Mouse (Mus musculus): Measurements from ENCODE around the gene Pgam5.

The Pgam5 gene

DNA sequence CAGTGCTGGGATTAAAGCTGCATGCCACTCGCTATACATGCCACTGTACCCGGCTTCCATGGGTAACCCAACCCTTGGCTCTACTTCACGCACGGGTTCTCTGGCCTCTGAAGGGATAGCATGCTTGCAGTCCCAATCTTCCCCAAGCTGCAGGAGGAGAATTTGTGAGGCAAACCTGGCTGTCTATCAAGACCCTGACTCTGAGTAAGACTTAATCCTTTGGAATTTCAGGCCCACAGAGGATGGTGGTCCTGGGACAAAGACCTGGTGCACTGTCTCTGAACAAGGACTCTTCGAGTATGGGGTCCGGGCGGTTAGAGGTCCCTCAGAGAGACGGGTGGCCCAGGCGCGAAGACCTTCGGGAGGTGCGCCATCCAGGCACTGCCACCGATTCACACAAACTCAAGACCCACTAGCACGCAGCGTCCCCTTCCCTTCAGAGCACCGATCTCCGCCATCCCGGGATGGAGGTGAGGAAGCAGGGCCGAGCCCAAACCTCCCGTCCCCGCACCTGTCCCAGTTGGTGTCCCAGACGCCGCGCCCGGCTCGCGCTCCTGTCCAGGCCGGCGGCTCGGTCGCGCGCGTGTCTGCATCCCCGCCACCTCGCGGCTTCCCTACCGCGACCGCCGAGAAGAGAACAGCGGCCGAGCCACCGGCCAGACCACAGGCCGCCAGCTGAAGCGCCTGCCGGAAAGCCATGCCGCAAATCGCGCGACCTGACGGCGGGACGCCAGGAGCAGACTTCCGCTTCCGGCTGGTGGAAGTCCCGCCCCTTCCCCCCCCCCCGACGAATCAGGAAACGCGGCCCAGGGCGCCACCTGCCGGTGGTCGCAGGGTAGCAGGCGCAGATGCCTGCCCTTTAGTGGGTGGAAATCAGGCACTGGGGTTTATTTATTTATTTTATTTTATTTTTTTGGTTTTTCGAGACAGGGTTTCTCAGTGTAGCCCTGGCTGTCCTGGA lies at the start of gene Pgam5:
Gene Pgam5, minus strand, starts transcription at position 773 of the 961 bp plus-strand sequence.
- DNase-seq (ENCODE audit: low read depth, low spot score) = peak; percentile 66

GRCm38 (mm10) chr5:110313127-110313526 lies 43.4 kb upstream of the Pgam5 start:
- no peak for DNase-seq (ENCODE audit: low read depth, low spot score)

GRCm38 (mm10) chr5:110308861-110309260 lies 39.1 kb upstream of the Pgam5 start:
- no peak for DNase-seq (ENCODE audit: low read depth, low spot score)

DNA sequence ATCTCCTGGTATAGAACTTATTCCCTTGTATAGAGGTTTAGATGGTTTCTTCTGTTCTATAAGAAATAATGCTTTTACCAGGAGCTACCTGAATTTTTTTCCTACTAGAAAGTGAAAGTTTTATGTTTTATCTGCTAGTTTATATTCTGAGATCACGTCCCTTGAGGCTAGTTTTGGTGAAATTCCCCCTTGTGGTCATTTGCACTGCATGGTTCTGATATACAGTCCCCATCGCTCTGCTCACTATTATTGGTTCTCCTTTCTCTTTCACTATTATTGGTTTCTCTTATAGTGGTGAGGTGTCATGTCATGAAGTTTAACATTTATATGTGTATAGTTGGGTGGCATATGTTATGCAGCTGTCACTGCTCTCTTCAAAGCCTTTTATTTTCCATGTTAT lies 30.9 kb upstream of the Pgam5 start:
- no peak for DNase-seq (ENCODE audit: low read depth, low spot score)

- no peak for DNase-seq (ENCODE audit: low read depth, low spot score)
These were observed 26.9 kb upstream of the Pgam5 start for GRCm38 (mm10) chr5:110296637-110297036.

DNA sequence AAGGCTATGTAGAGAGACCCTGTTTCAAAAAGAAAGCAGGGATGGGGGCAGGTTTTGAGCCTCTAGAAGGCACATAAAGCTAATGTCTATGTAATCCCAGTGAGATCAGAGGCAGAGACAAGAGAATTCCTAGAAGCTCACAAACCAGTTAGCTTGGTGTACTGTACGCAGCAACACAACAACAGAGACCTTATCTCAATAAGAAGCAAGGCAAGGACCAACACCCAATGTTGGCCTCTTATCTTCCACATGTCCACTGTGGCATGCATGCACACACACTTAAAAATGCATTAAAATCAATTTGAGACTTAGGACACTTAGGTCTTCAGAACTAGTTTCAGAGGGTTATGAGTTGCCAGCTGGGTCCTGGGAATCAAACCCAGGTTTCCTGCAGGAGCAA lies 21.9 kb upstream of the Pgam5 start:
- no peak for DNase-seq (ENCODE audit: low read depth, low spot score)

DNA sequence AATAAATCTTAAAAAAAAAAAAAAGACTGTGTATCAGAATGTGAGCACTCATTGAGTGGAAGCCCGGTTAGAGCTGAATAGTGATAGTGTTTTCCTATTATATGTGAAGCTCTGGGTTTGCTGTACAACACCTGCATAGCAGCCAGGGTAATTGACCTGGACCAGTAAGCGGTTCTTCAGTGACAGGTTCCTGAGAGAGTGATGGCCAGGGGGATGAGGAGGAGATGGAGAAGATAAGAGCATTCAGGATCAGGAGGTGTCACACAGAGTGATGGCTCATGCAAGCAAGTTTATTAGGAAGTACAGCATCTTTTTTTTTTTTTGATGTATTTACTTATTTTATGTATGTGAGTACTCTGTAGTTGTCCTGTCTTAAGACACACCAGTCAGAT lies 17.4 kb upstream of the Pgam5 start:
- DNase-seq (ENCODE audit: low read depth, low spot score) = no peak

GRCm38 (mm10) chr5:110286446-110287083 lies 16.9 kb upstream of the Pgam5 start:
- DNase-seq (ENCODE audit: low read depth, low spot score) = no peak

DNA sequence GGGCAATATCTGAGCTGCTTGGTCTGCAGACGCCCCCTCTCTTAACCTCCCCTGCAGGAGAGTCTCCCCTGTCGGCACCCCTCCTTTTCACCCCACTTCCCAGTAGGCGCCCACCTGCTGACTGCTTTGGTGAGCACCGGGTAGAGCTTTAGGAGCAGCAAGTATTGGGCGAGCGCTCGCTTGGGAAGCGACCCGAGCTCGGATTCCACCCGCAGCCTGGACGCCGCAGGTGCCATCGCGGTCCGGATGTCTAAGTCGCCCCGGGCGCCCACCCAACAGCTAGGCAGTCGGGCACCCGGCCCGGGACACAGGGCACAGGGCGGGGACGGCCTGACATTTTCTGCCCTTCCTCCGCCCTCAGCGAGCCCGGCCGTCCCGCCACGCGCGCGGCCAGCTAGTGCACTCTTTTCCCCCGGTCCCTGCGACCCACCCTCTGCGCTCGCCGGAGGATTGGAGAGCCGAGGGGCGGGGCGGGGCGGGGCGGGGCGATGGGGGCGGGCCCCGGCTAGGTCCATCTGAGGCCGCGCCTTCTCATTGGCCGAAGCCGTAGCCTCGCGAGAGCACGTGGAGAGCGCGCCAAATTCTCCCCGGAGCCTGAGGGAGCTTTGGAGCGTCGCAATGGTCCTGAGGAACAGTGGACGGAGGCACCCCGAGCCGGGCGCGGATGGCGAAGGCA lies 16.2 kb upstream of the Pgam5 start, which contains the start of the genes Pxmp2 and Pole:
Gene Pxmp2, minus strand, starts transcription at position 417 of the 676 bp plus-strand sequence.
Gene Pole, plus strand, starts transcription at position 537 of the 676 bp plus-strand sequence.
- peak; percentile 68 for DNase-seq (ENCODE audit: low read depth, low spot score)

- DNase-seq (ENCODE audit: low read depth, low spot score) = no peak
These were observed 15.4 kb upstream of the Pgam5 start for GRCm38 (mm10) chr5:110285156-110285555.

DNA sequence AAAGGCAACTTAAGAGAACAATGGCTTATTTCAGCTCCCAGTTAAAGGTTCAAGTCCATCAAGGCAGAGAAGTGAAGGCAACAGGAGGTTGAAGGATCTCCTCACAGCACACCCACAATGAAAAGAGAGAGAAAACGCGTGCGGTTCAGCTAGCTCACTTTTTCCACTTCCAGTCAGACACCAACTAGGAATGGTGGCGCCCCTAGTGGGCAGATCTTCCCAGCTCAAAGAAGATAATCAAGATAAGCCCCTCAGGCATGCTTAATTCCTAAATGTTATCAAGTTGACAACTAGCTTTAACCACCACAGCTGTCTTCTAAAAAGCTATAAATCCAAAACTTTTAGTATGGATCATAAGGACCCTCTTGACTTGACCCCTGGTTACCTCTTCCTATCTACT lies 14.8 kb upstream of the Pgam5 start:
- no peak for DNase-seq (ENCODE audit: low read depth, low spot score)

DNA sequence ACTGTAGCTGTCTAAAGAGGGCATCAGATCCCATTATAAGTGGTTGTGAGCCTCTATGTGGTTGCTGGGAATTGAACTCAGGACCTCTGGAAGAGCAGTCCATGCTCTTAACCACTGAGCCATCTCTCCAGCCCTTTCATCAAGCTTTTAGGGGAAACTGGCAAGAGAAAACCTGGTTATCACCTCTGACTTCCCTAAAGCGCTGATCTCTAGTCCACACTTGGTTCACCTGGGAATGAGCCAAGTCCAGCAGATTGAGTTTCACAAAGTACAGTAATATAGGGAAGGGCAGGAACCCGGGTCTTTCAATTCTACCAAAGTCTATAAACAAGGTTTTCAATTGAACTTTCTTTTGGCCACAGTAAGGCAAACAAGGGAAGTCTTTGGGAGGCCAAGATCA lies 12.3 kb upstream of the Pgam5 start:
- DNase-seq (ENCODE audit: low read depth, low spot score) = no peak

GRCm38 (mm10) chr5:110276910-110277309 lies 7.2 kb upstream of the Pgam5 start:
- DNase-seq (ENCODE audit: low read depth, low spot score) = no peak

DNA sequence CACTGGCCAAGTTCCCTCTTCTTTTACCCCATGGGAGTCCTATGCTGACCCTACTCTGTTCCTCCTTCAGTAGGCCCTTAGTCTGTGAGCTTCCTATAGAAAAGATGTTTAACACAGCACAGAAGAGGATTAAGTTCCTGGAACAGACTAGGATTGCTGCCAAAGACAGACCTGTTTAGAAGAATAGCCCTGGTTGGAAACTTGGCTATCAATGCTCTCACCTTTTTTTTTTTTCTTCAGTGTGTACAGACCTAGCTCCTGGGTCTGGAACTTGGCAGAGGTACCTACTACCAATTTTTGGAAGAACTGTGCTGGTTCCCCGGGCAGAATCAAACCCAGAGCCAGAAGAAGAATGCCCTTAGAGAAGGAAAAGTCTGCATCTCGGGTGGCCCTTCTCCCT lies 6.7 kb upstream of the Pgam5 start:
- DNase-seq (ENCODE audit: low read depth, low spot score) = no peak

- no peak for DNase-seq (ENCODE audit: low read depth, low spot score)
These were observed 5.1 kb upstream of the Pgam5 start for GRCm38 (mm10) chr5:110274846-110275245.

DNA sequence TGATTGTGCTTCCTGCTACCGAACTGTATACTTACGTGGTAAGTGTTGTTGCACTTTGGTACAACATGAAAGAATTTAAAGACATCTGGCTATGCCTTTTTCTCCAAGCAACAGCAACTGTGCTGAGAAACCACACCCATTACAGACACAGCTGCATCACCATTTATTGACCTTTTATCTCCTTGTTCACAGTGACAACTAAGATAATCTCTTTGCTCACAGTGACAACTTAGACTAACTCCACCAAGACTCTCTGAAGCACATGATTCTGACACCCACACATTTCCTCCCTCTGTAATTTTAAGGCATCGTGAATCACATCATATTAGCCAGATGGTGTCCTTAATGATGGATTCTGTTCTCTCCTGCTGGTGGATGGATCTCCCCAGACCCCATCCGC lies 4.4 kb upstream of the Pgam5 start:
- no peak for DNase-seq (ENCODE audit: low read depth, low spot score)

- DNase-seq (ENCODE audit: low read depth, low spot score) = no peak
These were observed 529 bp upstream of the Pgam5 start for GRCm38 (mm10) chr5:110270242-110270641.

DNA sequence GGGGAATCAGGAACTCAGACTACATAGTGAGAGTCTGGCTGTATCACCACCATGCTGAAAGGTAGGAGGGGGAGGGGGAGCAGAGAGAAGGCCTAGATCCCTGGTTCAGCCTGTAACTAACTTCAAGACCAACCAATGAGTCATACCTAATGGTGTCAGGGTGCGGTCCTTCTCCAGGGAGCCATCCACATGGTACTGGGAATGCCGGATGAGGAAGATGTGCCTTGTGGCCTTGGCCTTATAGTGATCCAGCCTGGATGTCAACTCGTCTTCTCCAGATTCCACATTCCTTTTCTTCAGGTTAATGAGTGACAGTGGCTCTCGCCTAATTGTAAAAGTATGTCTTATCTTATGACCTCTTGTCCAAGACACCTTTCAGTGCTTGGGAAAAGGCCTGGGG lies 2.8 kb downstream of the Pgam5 start:
- DNase-seq (ENCODE audit: low read depth, low spot score) = no peak

DNA sequence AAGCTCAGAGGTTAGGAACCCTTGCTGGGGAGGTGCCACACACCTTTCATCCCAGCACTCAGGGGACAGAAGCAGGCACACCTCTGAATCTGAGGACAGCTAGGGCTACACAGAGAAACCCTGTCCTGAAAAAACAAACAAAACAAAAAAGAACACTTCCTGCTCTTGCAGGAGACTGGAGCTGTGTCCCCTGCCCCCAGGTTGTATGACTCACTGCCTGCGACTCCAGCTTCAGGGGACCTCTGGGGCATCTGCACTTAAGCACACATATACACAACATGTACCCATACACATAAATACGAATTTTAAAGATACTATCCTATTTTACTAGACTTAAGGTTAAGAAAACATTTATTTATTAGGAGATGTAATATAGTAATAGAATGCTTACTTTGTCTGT lies 25.6 kb downstream of the Pgam5 start:
- no peak for DNase-seq (ENCODE audit: low read depth, low spot score)

DNA sequence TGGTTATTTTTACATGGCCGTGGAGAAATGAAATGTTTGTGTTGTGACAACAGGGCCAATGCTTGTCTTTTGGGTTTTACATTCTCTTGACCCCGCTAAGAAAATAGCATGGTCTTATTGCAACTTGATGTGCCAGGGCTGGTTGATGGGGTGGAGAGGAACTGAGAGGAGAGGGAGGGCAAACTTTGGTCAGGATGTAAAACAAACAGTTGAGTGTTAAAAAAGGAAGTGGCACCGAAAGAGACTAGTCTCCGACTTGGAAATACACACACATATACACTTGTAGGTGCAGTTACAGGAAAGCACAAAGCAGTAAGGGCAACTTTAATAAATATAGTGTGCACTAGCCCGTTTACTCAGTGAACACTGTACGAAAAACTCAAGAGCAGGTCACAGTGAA lies 37.4 kb downstream of the Pgam5 start:
- no peak for DNase-seq (ENCODE audit: low read depth, low spot score)

DNA sequence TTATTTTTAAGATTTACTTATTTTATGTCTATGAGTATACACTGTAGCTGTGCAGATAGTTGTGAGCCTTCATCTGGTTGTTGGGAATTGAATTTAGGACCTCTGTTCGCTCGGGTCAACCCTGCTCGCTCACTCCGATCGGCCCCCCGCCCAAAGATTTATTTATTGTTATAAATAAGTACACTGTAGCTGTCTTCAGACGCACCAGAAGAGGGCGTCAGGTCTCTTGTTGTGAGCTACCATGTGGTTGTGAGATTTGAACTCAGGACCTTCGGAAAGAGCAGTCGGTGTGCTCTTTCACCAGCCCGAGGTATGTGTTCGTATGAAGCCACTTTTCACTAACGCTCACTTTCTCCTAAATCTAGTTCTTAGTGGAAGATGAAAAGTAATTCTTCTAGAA lies 38.1 kb downstream of the Pgam5 start:
- no peak for DNase-seq (ENCODE audit: low read depth, low spot score)

GRCm38 (mm10) chr5:110230780-110231461 lies 38.8 kb downstream of the Pgam5 start, which contains the start of gene Ankle2:
Gene Ankle2, plus strand, starts transcription at chr5:110231004.
- DNase-seq (ENCODE audit: low read depth, low spot score) = peak; percentile 69

Data from brain, embryonic 18.5 days (tissue).